Mouse (Mus musculus): ENCODE measurements around the gene Tmem141. TPM values are rescaled to one million over a fixed set of nuclear protein-coding genes. Genes with fewer than 3 reads are reported as not detected.

The Tmem141 gene
- total RNA-seq (2021): 10 to 100 TPM; 16.6 to 22.5 TPM
- long read RNA-seq, experiment 1, transcript Tmem141-205 (5 exons, 795 nt): major isoform, 13 of 27 reads
- long read RNA-seq, experiment 1, transcript Tmem141-206 (4 exons, 975 nt): minor isoform, 5 of 27 reads
- long read RNA-seq, experiment 1, partial matches to known transcripts: 1 of 27 reads
- long read RNA-seq, experiment 1, other reads (novel, unspliced or antisense): 8 of 27 reads
- long read RNA-seq, experiment 2, transcript Tmem141-206 (4 exons, 975 nt): minor isoform, 5 of 20 reads
- long read RNA-seq, experiment 2, transcript Tmem141-205 (5 exons, 795 nt): major isoform, 8 of 20 reads
- long read RNA-seq, experiment 2, partial matches to known transcripts: 0 of 20 reads
- long read RNA-seq, experiment 2, other reads (novel, unspliced or antisense): 5 of 20 reads

- intact Hi-C loops (cut with DNase I): no loop called here
These were observed at the start of gene Tmem141 for GRCm38 (mm10) chr2:25621229-25622200. Gene Tmem141 (minus strand): TSS chr2:25622005.

GRCm38 (mm10) chr2:25666516-25666915 is 44.7 kb upstream of the Tmem141 start:
- no peak for DNase-seq
- intact Hi-C loops (cut with DNase I): no loop called here

More at GRCm38 (mm10) chr2:25621229-25622200, at the start of gene Tmem141:
- DNase-seq: peak; percentile 84 to 89

- intact Hi-C loops (cut with DNase I): no loop called here
- DNase-seq: no peak
These were observed 42.3 kb upstream of the Tmem141 start for GRCm38 (mm10) chr2:25664125-25664524.

GRCm38 (mm10) chr2:25663511-25663910 is 41.7 kb upstream of the Tmem141 start:
- DNase-seq: peak; percentile 45 to 70
- intact Hi-C loops (cut with DNase I): no loop called here

- intact Hi-C loops (cut with DNase I): no loop called here
- no peak for DNase-seq
These were observed 39.6 kb upstream of the Tmem141 start for GRCm38 (mm10) chr2:25661245-25661970.

- intact Hi-C loops (cut with DNase I): no loop called here
- DNase-seq: peak in 1 of 2 experiments; percentile 19
These were observed 38.5 kb upstream of the Tmem141 start for GRCm38 (mm10) chr2:25660279-25660678.

- intact Hi-C loops (cut with DNase I): no loop called here
- no peak for DNase-seq
These were observed 35.8 kb upstream of the Tmem141 start, which contains the start of gene Lcn5 for GRCm38 (mm10) chr2:25657652-25658051. Gene Lcn5 (plus strand): TSS chr2:25657952.

- intact Hi-C loops (cut with DNase I): no loop called here
- DNase-seq: peak in 1 of 2 experiments; percentile 26
These were observed 35.4 kb upstream of the Tmem141 start for GRCm38 (mm10) chr2:25657246-25657645.

- intact Hi-C loops (cut with DNase I): no loop called here
- DNase-seq: peak; percentile 39 to 65
These were observed 34.9 kb upstream of the Tmem141 start for GRCm38 (mm10) chr2:25656691-25657090.

- intact Hi-C loops (cut with DNase I): no loop called here
- DNase-seq: no peak
These were observed 32.7 kb upstream of the Tmem141 start for GRCm38 (mm10) chr2:25654502-25654901.

- no peak for DNase-seq
- intact Hi-C loops (cut with DNase I): no loop called here
These were observed 31.1 kb upstream of the Tmem141 start, which contains the start of gene Lcn8 for GRCm38 (mm10) chr2:25652902-25653301. Gene Lcn8 (plus strand): TSS chr2:25653120.

- intact Hi-C loops (cut with DNase I): no loop called here
- DNase-seq: peak; percentile 49 to 63
These were observed 18.1 kb upstream of the Tmem141 start for GRCm38 (mm10) chr2:25639890-25640289.

- no peak for DNase-seq
- intact Hi-C loops (cut with DNase I): no loop called here
These were observed 12.2 kb upstream of the Tmem141 start for GRCm38 (mm10) chr2:25634046-25634445.

- intact Hi-C loops (cut with DNase I): no loop called here
- DNase-seq: no peak
These were observed 11.8 kb upstream of the Tmem141 start for GRCm38 (mm10) chr2:25633616-25634015.

- intact Hi-C loops (cut with DNase I): no loop called here
- peak in 1 of 2 experiments; percentile 11 for DNase-seq
These were observed 6.9 kb upstream of the Tmem141 start for GRCm38 (mm10) chr2:25628738-25629137.

GRCm38 (mm10) chr2:25627811-25628210 is 6.0 kb upstream of the Tmem141 start, which contains the start of gene Fcna:
Gene Fcna (minus strand): TSS chr2:25628030.
- intact Hi-C loops (cut with DNase I): no loop called here
- no peak for DNase-seq

- intact Hi-C loops (cut with DNase I): no loop called here
- DNase-seq: no peak
These were observed 4.2 kb upstream of the Tmem141 start for GRCm38 (mm10) chr2:25625986-25626385.

GRCm38 (mm10) chr2:25620852-25621228 is 965 bp downstream of the Tmem141 start:
- intact Hi-C loops (cut with DNase I): no loop called here
- DNase-seq: no peak

GRCm38 (mm10) chr2:25620386-25620785 is 1.4 kb downstream of the Tmem141 start:
- intact Hi-C loops (cut with DNase I): no loop called here
- DNase-seq: no peak

- DNase-seq: no peak
- intact Hi-C loops (cut with DNase I): no loop called here
These were observed 4.2 kb downstream of the Tmem141 start, which contains the start of gene Ccdc183 for GRCm38 (mm10) chr2:25617578-25617977. Gene Ccdc183 (minus strand): TSS chr2:25617678.

Measured in heart, postnatal 14 days (tissue).